Mouse (Mus musculus) myocyte (in vitro differentiated cells): Measurements from ENCODE around the gene Pitx3. TPM values are rescaled to one million over a fixed set of nuclear protein-coding genes. Genes with fewer than 3 reads are reported as not detected.

Experiments
- H3K27me3 ChIP-seq: one replicate; pipeline ENCODE4 v1.6.1; 2011; ENCODE audit not compliant: control insufficient read depth, insufficient read depth, insufficient read length
- H3K36me3 ChIP-seq: one replicate; pipeline ENCODE4 v1.6.1; 2011; ENCODE audit not compliant: control insufficient read depth, insufficient read depth
- H3K4me2 ChIP-seq: one replicate; pipeline ENCODE4 v1.6.1; 2011; ENCODE audit warnings: low read depth, control low read depth
- H3K4me3 ChIP-seq: one replicate; pipeline ENCODE4 v1.5.1; 2011; ENCODE audit warnings: mild to moderate bottlenecking, control low read depth, moderate library complexity
- H3K79me2 ChIP-seq: one replicate; pipeline ENCODE4 v1.6.1; 2011; ENCODE audit not compliant: control insufficient read depth, insufficient read depth
- H3ac ChIP-seq: one replicate; pipeline ENCODE4 v1.6.1; 2011; ENCODE audit not compliant: control insufficient read depth, insufficient read length
- CEBPB ChIP-seq: IDR thresholded peaks from 2 replicates; pipeline ENCODE4 v1.6.1; 2011; ENCODE audit warnings: mild to moderate bottlenecking, moderate library complexity; ENCODE audit not compliant: poor library complexity, insufficient read depth, severe bottlenecking
- E2F4 ChIP-seq: IDR thresholded peaks from one replicate; pipeline ENCODE4 v1.6.1; 2011; ENCODE audit warnings: mild to moderate bottlenecking, control low read depth, moderate library complexity; ENCODE audit not compliant: insufficient read depth
- MAX ChIP-seq: IDR thresholded peaks from one replicate; pipeline ENCODE4 v1.6.1; 2011; ENCODE audit warnings: low read depth, mild to moderate bottlenecking, control low read depth
- MYOD1 ChIP-seq, 3 experiments: IDR thresholded peaks; one replicate each; pipeline ENCODE4 v1.6.1; 2011; ENCODE audit warnings: control low read depth in 2 of 3, low read depth in 2 of 3, mild to moderate bottlenecking in 2 of 3, moderate library complexity in 1 of 3; ENCODE audit not compliant: insufficient read length in 2 of 3, control insufficient read depth in 1 of 3
- MYOG ChIP-seq, 3 experiments: IDR thresholded peaks; one replicate each; pipeline ENCODE4 v1.6.1; 2011; ENCODE audit warnings: control low read depth in 2 of 3, low read depth in 2 of 3, mild to moderate bottlenecking in 2 of 3; ENCODE audit not compliant: insufficient read length in 2 of 3, control insufficient read depth in 1 of 3, insufficient read depth in 1 of 3
- POLR2A ChIP-seq: IDR thresholded peaks from one replicate; pipeline ENCODE4 v1.6.1; 2011; ENCODE audit warnings: low read depth, mild to moderate bottlenecking, control low read depth, moderate library complexity; ENCODE audit not compliant: insufficient read length
- POLR2AphosphoS2 ChIP-seq: IDR thresholded peaks from one replicate; pipeline ENCODE4 v1.6.1; 2011; ENCODE audit warnings: low read depth, control low read depth; ENCODE audit not compliant: insufficient read length
- REST ChIP-seq: IDR thresholded peaks from one replicate; pipeline ENCODE4 v1.6.1; 2011; ENCODE audit warnings: mild to moderate bottlenecking, control low read depth, moderate library complexity; ENCODE audit not compliant: insufficient read depth, insufficient read length
- SRF ChIP-seq: IDR thresholded peaks from one replicate; pipeline ENCODE4 v1.6.1; 2011; ENCODE audit warnings: low read depth; ENCODE audit not compliant: control insufficient read depth, insufficient read length
- TCF12 ChIP-seq: IDR thresholded peaks from one replicate; pipeline ENCODE4 v1.6.1; 2011; ENCODE audit warnings: mild to moderate bottlenecking, control low read depth; ENCODE audit not compliant: poor library complexity, insufficient read depth, severe bottlenecking
- TCF3 ChIP-seq: IDR thresholded peaks from one replicate; pipeline ENCODE4 v1.6.1; 2011; ENCODE audit warnings: low read depth, control low read depth; ENCODE audit not compliant: insufficient read length
- USF1 ChIP-seq: IDR thresholded peaks from one replicate; pipeline ENCODE4 v1.6.1; 2011; ENCODE audit warnings: low read depth, mild to moderate bottlenecking, control low read depth, moderate library complexity
- polyA plus RNA-seq: library from polyadenylated mRNA; unstranded; fragments of >200 nt; fragmentation: generic; extraction: Trizol; gene quantifications from one replicate; pipeline ENCODE4 v1.2.1, GENCODE M21; 2012; ENCODE audit warnings: missing spikeins

Gene Pitx3
- polyA plus RNA-seq, 1 experiment = 9.3 TPM

GRCm38 (mm10) chr19:46099561-46099960, 48.6 kb downstream of the Pitx3 start:
- Histone ChIP-seq H3K4me2 (no peak overlapping the region), H3K36me3 (no peaks in the 10 kb centered on the region), H3K4me3 (no peak overlapping the region), H3K27me3 (no peaks in the 10 kb centered on the region), H3ac (no peak overlapping the region), H3K79me2 (no peaks in the 10 kb centered on the region)
- TF ChIP-seq CEBPB = no peak
- no peak for TF ChIP-seq POLR2A
- TF ChIP-seq MYOD1 (IDR thresholded peaks at IDR 0.05; ENCODE audit: control insufficient read depth in 1 of 3, insufficient read length in 2 of 3, low read depth in 2 of 3) = no peak
- no peak for TF ChIP-seq SRF
- no peak for TF ChIP-seq USF1
- TF ChIP-seq POLR2AphosphoS2 = no peak

- no peak overlapping the region for H3K4me3 ChIP-seq
- no peaks in the 10 kb centered on the region for H3K27me3 ChIP-seq
- no peaks in the 10 kb centered on the region for H3K79me2 ChIP-seq
- no peak overlapping the region for H3ac ChIP-seq
- H3K36me3 ChIP-seq = no peaks in the 10 kb centered on the region
- H3K4me2 ChIP-seq = no peak overlapping the region
- TF ChIP-seq MAX (no peak), TCF3 (no peak), MYOD1 (IDR thresholded peaks at IDR 0.05; ENCODE audit: control insufficient read depth in 1 of 3, insufficient read length in 2 of 3, low read depth in 2 of 3) (no peak), E2F4 (no peak), POLR2AphosphoS2 (no peak), CEBPB (no peak), POLR2A (no peak), MYOG (IDR thresholded peaks at IDR 0.05; ENCODE audit: control insufficient read depth in 1 of 3, insufficient read depth in 1 of 3, insufficient read length in 2 of 3, low read depth in 2 of 3) (no peak), REST (no peak), TCF12 (no peak), SRF (no peak), USF1 (no peak)
Measured at GRCm38 (mm10) chr19:46096396-46096795, 51.7 kb downstream of the Pitx3 start.

- Histone ChIP-seq H3K27me3 (no peaks in the 10 kb centered on the region), H3K4me2 (no peak overlapping the region), H3K36me3 (no peaks in the 10 kb centered on the region), H3K79me2 (no peaks in the 10 kb centered on the region), H3ac (no peak overlapping the region), H3K4me3 (no peak overlapping the region)
- TF ChIP-seq MAX = no peak
- no peak for TF ChIP-seq TCF3
- no peak for TF ChIP-seq POLR2A
- TF ChIP-seq MYOD1 (IDR thresholded peaks at IDR 0.05; ENCODE audit: control insufficient read depth in 1 of 3, insufficient read length in 2 of 3, low read depth in 2 of 3) = no peak
- TF ChIP-seq CEBPB = no peak
- no peak for TF ChIP-seq REST
- no peak for TF ChIP-seq MYOG (IDR thresholded peaks at IDR 0.05; ENCODE audit: control insufficient read depth in 1 of 3, insufficient read depth in 1 of 3, insufficient read length in 2 of 3, low read depth in 2 of 3)
- no peak for TF ChIP-seq SRF
- no peak for TF ChIP-seq USF1
- no peak for TF ChIP-seq POLR2AphosphoS2
- no peak for TF ChIP-seq TCF12
- TF ChIP-seq E2F4 = no peak
Measured at GRCm38 (mm10) chr19:46095291-46095690, 52.8 kb downstream of the Pitx3 start.

DNA sequence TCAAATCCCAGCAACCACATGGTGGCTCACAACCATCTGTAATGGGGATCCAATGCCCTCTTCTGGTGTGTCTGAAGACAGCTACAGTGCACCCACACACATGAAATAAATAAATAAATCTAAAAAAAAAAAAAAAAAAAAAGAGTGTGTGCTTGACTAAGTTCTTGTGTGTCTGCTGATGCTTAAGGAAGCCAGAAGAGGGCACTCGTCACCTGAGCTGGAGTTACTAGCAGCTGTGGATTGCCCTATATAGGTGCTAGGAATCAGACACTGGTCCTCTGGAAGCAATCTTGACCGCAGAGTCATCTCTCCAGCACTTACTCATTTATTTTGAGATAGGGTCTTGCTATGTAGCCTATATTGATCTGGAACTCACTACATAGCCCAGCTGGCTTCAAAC, 54.0 kb downstream of the Pitx3 start:
- Histone ChIP-seq H3K36me3 (no peaks in the 10 kb centered on the region), H3K4me3 (no peak overlapping the region), H3K4me2 (no peak overlapping the region), H3K27me3 (no peaks in the 10 kb centered on the region), H3K79me2 (no peaks in the 10 kb centered on the region), H3ac (no peak overlapping the region)
- TF ChIP-seq CEBPB = no peak
- no peak for TF ChIP-seq TCF12
- no peak for TF ChIP-seq REST
- TF ChIP-seq MYOD1 (IDR thresholded peaks at IDR 0.05; ENCODE audit: control insufficient read depth in 1 of 3, insufficient read length in 2 of 3, low read depth in 2 of 3) = no peak
- no peak for TF ChIP-seq MAX
- no peak for TF ChIP-seq POLR2A
- TF ChIP-seq USF1 = no peak
- TF ChIP-seq SRF = no peak

DNA sequence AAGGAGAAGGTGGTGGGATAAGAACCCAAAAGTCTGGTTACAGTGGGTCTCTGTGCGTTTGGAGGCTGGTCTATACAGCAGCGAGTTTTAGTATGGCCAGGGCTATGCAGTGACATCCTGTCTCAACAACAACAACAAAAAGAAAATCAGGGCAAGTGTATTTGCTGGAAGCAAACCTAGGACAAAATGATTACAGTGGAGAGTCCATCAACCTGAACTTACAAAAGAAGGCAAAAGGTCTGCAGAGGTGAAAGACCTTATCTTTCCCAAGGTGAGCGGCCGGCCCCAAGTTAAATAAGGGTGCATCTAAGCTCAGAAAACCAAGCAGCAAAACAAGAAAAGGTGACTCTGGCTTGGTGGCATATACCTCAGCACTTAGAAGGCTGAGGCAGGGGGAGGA, 56.5 kb downstream of the Pitx3 start:
- H3K4me2 ChIP-seq = no peak overlapping the region
- H3ac ChIP-seq = no peak overlapping the region
- H3K4me3 ChIP-seq = no peak overlapping the region
- H3K36me3 ChIP-seq = no peaks in the 10 kb centered on the region
- no peaks in the 10 kb centered on the region for H3K27me3 ChIP-seq
- no peaks in the 10 kb centered on the region for H3K79me2 ChIP-seq
- TF ChIP-seq TCF12 = no peak
- no peak for TF ChIP-seq CEBPB

- peaks cover 16% of the 10 kb centered on the region for H3K36me3 ChIP-seq
Measured at GRCm38 (mm10) chr19:46087871-46088270, 60.3 kb downstream of the Pitx3 start.

More at GRCm38 (mm10) chr19:46087871-46088270, 60.3 kb downstream of the Pitx3 start:
- no peak for TF ChIP-seq MYOG (IDR thresholded peaks at IDR 0.05; ENCODE audit: control insufficient read depth in 1 of 3, insufficient read depth in 1 of 3, insufficient read length in 2 of 3, low read depth in 2 of 3)
- no peak for TF ChIP-seq USF1
- H3K4me2 ChIP-seq = no peak overlapping the region
- H3K4me3 ChIP-seq = no peak overlapping the region
- no peaks in the 10 kb centered on the region for H3K27me3 ChIP-seq
- H3K79me2 ChIP-seq = no peaks in the 10 kb centered on the region
- H3ac ChIP-seq = no peak overlapping the region
